Mouse (Mus musculus) brain, embryonic 14.5 days (tissue): ENCODE measurements at regions not wholly inside any gene's neighbourhood (a gene's known extent, or its start where the extent isn't known, plus 50 kb on each side); places are given as distances from the start of the nearest gene placed in this dataset.

Experiments used
- CTCF ChIP-seq: fragments of 200-500 bp; IDR thresholded peaks from 2 replicates; pipeline ENCODE4 v1.5.1; 2012; ENCODE audit warnings: inconsistent platforms, mild to moderate bottlenecking, moderate library complexity, borderline replicate concordance; ENCODE audit not compliant: insufficient read depth, insufficient read length; ENCODE audit errors: extremely low read depth
- POLR2A ChIP-seq: fragments of 200-500 bp; IDR thresholded peaks from 2 replicates; pipeline ENCODE4 v1.6.1; 2012; ENCODE audit warnings: mild to moderate bottlenecking, inconsistent platforms, borderline replicate concordance; ENCODE audit not compliant: poor library complexity, insufficient read depth, insufficient read length, severe bottlenecking; ENCODE audit errors: extremely low read depth

DNA sequence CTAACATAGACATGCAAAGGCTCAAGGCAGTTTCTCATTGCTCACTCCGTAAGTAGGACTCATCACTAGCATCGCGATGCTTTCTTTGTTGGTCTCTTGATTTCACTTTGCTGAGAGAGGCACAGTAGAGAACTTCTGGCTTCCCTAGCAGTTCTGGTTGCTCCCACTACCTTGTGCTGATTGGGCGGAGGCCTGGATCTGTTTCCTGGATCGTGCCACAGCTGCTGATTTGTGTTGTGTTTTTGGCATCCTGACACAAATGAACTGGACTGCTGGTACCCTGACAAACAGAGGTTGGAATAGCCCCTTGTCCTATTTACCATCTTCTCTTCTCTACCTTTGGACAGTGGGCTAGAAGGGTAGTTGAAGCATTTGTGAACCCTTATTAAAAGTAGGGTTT lies 522.0 kb downstream of the Ptprc start:
- no peak for TF ChIP-seq CTCF
- TF ChIP-seq POLR2A = no peak
